Mouse (Mus musculus) heart, embryonic 10.5 days (tissue): Measurements from ENCODE around the gene Neurl4. TPM values are rescaled to one million over a fixed set of nuclear protein-coding genes. Genes with fewer than 3 reads are reported as not detected.
"Not testable (repeated sequence)": the region's sequence is repeated elsewhere in the genome, so short reads cannot be mapped to it uniquely, and the experiment has no call there.

ENCODE experiments used
- DNase-seq: peaks from one replicate; pipeline ENCODE4 v3.0.0-alpha.2; 2017; ENCODE audit warnings: low spot score
- H3K27ac ChIP-seq: fragments of 300-500 bp; sonication (generic); 2 replicates; pipeline ENCODE4 v1.5.1; 2016; ENCODE audit warnings: mild to moderate bottlenecking
- H3K27me3 ChIP-seq: fragments of 300-500 bp; sonication (generic); 2 replicates; pipeline ENCODE4 v1.6.1; 2016; ENCODE audit warnings: mild to moderate bottlenecking; ENCODE audit not compliant: poor library complexity, insufficient read depth, severe bottlenecking
- H3K36me3 ChIP-seq: fragments of 300-500 bp; sonication (generic); 2 replicates; pipeline ENCODE4 v1.6.1; 2016; ENCODE audit warnings: mild to moderate bottlenecking, moderate library complexity
- H3K4me1 ChIP-seq: fragments of 300-500 bp; sonication (generic); 2 replicates; pipeline ENCODE4 v1.6.1; 2016; ENCODE audit warnings: mild to moderate bottlenecking
- H3K4me3 ChIP-seq: fragments of 300-500 bp; sonication (generic); 2 replicates; pipeline ENCODE4 v1.5.1; 2016; ENCODE audit warnings: mild to moderate bottlenecking, moderate library complexity
- H3K9me3 ChIP-seq: fragments of 300-500 bp; sonication (generic); 2 replicates; pipeline ENCODE4 v1.6.1; 2016; ENCODE audit warnings: mild to moderate bottlenecking, moderate library complexity
- WGBS: fragments of 180-500 bp; shearing (Covaris S2); methylation state at CpG from one replicate; pipeline ENCODE4 v1.1.7; 2016; 5-methylcytosine and 5-hydroxymethylcytosine counted together
- polyA plus RNA-seq: library from polyadenylated mRNA; unstranded; fragments of >200 nt; fragmentation: Nextera tagmentation; extraction: Ambion mirVana; gene quantifications from 2 replicates; pipeline ENCODE4 v1.2.1, GENCODE M21; 2016

The Neurl4 gene
- polyA plus RNA-seq, 1 experiment from 2014 or later: 12.7 TPM

DNA sequence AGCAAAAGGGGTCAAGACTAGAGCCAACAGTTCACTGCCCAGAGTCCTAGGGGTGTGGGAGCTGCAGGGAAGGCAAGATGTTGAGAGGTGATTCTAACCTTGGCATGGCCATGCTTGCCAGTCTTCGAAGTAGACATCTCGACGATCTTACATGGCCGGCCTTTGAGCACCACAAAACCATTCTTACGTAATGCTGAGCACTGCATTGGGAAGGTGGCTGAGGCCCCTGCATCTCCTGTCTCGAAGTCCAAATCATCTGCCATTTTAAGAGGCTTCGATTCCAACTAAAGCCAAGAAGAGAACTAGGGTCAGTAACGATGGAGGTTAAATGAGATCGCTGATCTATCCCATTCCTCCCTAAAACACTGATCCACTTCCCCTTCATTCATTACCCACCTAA is 18.2 kb downstream of the Neurl4 start:
- WGBS: 82% methylated on average over 9 of the region's 9 CpGs
- Histone ChIP-seq H3K27me3 (no peaks in the 10 kb centered on the region), H3K27ac (peak overlapping the region; percentile 97), H3K4me1 (peaks cover 50% of the 10 kb centered on the region), H3K9me3 (no peaks in the 10 kb centered on the region), H3K36me3 (peaks cover 50% of the 10 kb centered on the region), H3K4me3 (peak overlapping the region; percentile 85)
- peak; percentile 73 for DNase-seq

DNA sequence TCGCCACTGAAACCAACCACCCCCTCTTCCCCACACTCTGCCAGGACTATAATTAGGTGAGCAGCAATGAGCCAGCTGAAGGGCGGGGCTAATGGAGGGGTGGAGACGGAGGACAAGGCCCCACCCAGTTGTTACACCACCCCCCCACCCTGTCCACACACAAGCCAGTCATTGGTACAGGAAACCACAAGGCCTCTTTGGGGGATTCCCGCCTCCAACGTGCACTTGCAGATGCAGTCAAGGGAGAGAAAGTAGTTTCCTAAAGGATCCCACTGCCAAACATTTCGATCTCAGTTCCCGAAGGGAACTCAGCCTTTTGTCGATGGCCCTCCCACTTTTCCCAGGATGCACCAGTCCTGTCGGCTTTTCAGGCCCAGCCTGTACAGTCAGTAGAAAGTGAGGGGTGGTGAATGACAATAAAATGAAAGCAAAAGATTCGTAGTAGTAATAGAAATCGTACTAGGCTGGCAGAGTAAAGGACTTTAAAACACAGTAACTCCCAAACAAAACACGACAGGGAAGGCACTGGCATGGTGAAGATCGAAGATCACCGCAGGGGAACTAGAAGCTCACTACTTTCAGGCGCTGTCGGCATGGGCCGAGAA is 18.9 kb downstream of the Neurl4 start:
- Histone ChIP-seq H3K4me1 (peaks cover 43% of the 10 kb centered on the region), H3K27me3 (no peaks in the 10 kb centered on the region), H3K27ac (peak overlapping the region; percentile 97), H3K4me3 (peak overlapping the region; percentile 85), H3K9me3 (no peaks in the 10 kb centered on the region), H3K36me3 (peaks cover 49% of the 10 kb centered on the region)
- WGBS: under 1% methylated on average over 17 of the region's 17 CpGs
- DNase-seq: peak; percentile 95

DNA sequence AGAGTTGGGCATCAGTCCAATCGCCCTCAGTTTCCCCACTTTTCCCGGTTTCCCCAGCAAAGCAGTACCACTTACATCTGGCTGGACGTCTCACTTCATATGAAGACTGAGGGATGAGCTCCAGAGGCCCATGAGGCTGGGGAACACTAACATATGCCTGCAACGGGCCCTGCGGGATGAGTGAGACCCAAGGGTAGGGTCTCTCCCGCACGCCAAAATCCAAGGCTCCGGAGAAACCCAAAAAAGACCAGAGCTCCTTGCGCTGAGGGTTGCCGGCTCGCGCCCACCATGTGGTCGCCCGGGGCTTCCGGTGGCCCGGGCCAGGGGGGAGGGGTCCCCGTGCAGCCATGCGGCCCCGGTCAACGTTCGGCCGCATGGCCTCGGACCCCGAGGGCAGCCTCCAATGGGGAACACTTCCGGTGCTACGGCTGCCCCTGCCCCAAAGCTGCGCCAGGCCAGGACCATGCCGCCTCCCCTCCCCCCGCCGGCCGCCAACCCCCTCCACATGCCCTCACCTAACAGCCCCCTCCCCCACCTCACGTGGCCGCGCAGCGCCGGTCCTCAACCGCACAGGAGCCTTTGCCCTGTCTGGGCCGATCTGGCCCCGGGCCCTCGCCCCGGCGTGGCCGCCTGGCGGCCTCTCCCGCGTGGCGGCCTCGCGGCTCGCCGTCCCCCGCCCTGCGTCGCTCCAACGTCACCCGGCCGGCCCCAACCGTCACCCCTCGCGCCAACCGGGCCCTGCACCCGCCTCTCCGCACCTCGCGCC is 19.6 kb downstream of the Neurl4 start:
- Histone ChIP-seq H3K27me3 (no peaks in the 10 kb centered on the region), H3K9me3 (no peaks in the 10 kb centered on the region), H3K27ac (peak overlapping the region; percentile 97), H3K36me3 (peaks cover 42% of the 10 kb centered on the region), H3K4me3 (peak overlapping the region; percentile 85), H3K4me1 (peaks cover 36% of the 10 kb centered on the region)
- WGBS: under 1% methylated on average over 64 of the region's 65 CpGs
- DNase-seq: peak; percentile 79

DNA sequence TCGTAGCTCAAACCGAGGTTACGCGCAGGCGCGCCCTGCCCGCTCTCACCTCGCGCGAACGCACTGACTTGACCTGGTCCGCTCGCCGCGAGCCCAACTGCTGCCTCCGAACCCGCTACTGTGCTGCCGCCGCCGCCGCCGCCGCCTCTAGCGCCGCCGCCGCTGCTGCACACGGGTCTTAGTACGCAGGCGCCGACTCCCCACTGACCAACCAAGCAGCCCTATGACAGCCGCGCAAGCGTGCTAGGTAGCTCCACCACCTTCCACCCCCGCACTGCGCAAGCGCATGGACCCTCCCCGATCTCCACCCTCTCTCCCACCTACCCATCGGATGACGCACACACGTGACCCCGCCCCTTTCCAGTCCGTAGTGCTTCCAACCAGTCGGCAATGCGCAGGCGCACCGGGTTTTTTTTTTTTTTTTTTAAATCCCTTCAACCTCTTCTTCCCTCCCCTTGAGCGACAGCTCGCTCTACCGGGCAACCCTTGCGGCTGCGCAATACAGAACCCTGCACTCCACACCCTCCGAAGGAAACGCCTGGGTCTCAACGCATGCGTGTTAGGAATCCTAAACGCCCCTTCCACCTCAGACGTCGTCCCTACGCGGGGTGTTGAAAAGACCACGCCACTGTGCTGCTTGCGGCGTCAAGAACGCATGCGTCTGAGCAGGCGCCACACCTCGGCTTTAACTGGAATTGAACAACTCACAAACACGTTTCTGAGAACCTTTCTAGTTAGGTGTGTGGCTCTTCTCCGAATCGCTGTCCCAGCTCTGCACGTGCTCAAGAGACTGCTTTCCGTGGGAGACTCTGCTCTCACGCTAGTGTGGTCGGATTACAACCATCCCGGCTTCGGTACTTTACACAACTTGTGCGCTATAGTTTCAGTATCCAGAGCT is 20.5 kb downstream of the Neurl4 start, which contains the start of gene Eif5a:
Gene Eif5a, minus strand, starts transcription at position 845 of the 898 bp plus-strand sequence.
- peaks cover 33% of the 10 kb centered on the region for H3K36me3 ChIP-seq
- no peaks in the 10 kb centered on the region for H3K27me3 ChIP-seq
- peaks cover 27% of the 10 kb centered on the region for H3K4me1 ChIP-seq
- WGBS: under 1% methylated on average over 78 of the region's 78 CpGs
- H3K9me3 ChIP-seq: no peaks in the 10 kb centered on the region
- peak within 1 kb of the TSS; percentile 85 for H3K4me3 ChIP-seq
- peak within 1 kb of the TSS; percentile 97 for H3K27ac ChIP-seq
- DNase-seq: peak; percentile 100

DNA sequence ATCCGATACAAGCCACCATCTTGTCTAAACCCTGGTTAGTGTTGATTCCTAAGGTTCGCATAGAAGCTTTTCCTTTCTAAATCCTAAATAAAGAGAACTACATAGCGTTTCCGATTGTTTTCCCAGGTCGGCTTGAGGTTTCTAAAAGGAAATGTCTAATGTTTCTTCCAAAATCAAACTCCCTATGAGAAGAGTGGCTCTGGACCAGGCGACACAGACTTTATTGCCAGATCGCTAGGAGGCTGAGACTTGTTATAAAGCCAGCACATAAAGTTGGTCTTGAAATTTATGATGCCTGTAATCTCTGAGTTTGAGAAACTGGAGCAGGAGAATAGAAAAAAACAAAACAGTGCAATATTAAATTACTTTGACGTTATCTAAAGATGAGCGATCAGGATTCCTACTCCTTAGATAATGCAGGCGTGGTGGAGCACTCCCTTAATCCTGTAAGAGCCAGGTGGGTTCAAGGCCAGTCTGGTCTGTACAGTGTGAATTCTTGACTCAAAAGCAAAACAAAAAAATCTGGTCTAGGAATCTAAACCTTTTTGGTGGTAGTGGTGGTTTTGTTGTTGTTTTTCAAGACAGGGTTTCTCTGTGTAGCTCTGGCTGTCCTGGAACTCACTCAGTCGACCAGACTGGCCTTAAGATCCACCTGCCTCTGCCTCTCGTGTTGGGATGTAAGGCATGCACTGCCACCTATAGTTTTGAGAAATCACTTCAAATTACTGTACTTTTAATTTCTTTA is 21.3 kb downstream of the Neurl4 start:
- H3K9me3 ChIP-seq: no peaks in the 10 kb centered on the region

DNA sequence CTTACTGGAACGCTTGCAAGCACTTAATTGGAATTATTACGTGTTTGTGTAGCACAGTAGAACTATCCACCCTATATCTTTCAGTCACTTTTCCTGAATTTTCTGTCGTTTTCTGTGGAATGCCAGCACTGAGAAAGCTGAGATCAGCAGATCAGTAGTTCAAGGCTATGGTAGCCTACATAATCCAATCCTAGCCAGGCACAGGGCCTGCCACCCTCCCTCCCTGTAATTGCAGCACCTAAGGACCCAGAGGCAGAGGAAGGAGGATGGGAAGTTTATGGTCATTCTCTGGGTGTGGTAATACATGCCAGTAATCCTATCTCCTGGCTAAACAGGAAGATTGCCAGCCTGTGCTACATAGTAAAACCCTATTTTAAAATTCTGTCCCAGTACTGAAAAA is 21.9 kb downstream of the Neurl4 start:
- WGBS: 69% methylated on average over 3 of the region's 3 CpGs
- Histone ChIP-seq H3K27ac (peak overlapping the region; percentile 97; the same call in 1 of the 2 replicates), H3K36me3 (peaks cover 19% of the 10 kb centered on the region), H3K27me3 (no peaks in the 10 kb centered on the region), H3K9me3 (no peaks in the 10 kb centered on the region), H3K4me3 (peak overlapping the region; percentile 85), H3K4me1 (peaks cover 17% of the 10 kb centered on the region)
- no peak for DNase-seq

More for the DNA sequence above, 21.3 kb downstream of the Neurl4 start:
- Histone ChIP-seq H3K4me1 (peaks cover 19% of the 10 kb centered on the region), H3K27me3 (no peaks in the 10 kb centered on the region), H3K36me3 (peaks cover 25% of the 10 kb centered on the region), H3K27ac (peak overlapping the region; percentile 97), H3K4me3 (peak overlapping the region; percentile 85)
- 6% methylated on average over 12 of the region's 12 CpGs for WGBS
- DNase-seq: no peak

DNA sequence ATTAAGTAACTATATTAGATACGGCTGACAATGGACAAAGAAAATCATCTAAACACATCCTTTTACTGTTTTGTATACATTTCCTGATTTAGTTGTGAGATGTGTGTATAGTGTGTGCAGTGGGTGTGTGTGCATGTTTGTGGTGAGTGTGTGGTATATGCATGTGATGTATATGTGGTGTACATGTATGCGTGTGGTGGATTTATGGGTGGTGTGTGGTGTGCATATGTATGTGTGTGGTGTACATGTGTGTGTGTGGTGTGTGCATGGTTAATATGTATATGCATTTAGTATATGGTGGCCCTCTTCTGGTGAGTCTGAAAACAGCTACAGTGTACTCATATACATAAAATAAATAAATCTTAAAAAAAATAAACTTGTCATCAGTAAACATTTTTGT is 26.6 kb downstream of the Neurl4 start:
- H3K36me3 ChIP-seq: no peaks in the 10 kb centered on the region
- 92% methylated on average over 2 of the region's 2 CpGs for WGBS
- H3K27ac ChIP-seq: no peak overlapping the region
- no peak overlapping the region for H3K4me3 ChIP-seq
- H3K9me3 ChIP-seq: no peaks in the 10 kb centered on the region
- 0 out of 2 replicates have a peak, but pooled peaks cover under 1% of the 10 kb centered on the region for H3K4me1 ChIP-seq
- H3K27me3 ChIP-seq: no peaks in the 10 kb centered on the region
- no peak for DNase-seq

DNA sequence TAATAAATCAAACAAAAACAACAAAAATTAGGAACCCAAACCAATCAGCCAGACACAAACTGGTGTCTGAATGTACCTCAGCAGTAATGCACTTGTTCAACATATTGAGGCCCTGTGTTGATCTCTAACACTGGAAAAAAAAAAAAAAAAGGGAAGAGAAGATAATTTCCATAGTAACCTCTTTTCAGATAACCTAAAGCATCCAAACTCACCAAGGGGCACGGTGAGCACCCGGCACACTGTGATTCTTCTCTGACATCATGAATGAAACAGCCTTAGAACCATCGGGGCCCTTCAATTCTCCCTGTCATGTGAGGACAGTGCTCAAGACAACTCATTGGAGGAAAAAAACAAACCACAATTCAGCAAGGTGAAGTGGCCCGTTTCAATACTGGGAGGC is 28.8 kb downstream of the Neurl4 start:
- DNase-seq: no peak
- Histone ChIP-seq H3K27me3 (peaks cover under 1% of the 10 kb centered on the region; the same call in 1 of the 2 replicates), H3K4me3 (no peak overlapping the region), H3K36me3 (no peaks in the 10 kb centered on the region), H3K4me1 (peaks cover 7% of the 10 kb centered on the region; the same call in 1 of the 2 replicates), H3K27ac (no peak overlapping the region), H3K9me3 (no peaks in the 10 kb centered on the region)
- WGBS: 19% methylated on average over 4 of the region's 4 CpGs

DNA sequence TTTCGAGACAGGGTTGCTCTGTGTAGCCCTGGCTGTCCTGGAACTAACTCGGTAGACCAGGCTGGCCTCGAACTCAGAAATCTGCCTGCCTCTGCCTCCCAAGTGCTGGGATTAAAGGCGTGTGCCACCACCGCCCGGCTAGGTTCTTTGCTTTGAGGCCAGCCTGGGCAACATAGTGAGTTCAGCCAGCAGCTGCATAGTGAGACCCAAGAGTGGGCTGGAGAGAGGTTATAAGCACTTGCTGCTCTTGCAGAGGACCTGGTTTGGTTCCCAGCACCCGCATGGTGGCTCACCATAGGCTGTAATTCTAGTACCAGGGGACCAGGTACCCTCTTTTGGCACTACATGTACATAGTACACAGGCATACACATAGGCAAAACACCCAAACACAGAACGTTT is 29.3 kb downstream of the Neurl4 start:
- not testable (repeated sequence) for H3K27me3 ChIP-seq, DNase-seq, H3K4me3 ChIP-seq, H3K27ac ChIP-seq, H3K36me3 ChIP-seq, H3K4me1 ChIP-seq, H3K9me3 ChIP-seq
- WGBS: 81% methylated on average over 8 of the region's 8 CpGs

DNA sequence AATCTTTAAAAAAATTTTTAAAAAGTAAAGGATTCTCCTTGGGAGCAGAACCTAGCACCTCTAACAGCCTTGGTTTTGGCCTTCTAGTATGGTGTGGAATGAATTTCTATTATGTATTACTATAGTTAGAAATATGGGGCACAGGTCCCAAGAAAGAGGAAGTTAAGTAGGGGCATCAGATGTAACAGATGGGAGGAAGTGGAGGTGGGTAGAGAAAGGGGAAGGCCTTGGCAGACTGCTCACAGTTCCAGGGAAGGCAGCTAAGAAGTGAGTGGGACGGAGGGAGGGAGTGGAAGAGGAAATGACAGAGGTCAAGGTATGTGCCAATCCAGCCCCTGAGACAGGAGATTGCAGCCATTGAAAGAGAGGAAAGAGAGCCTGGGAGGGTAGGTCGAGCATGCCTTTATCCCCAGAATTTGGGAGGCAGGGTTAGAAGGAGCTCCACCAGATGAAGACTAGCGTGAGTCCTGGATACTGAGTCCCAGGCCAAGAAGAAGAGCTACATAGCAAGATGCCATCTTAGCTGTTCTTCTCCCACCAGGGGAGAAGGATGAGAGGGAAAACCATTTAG is 30.2 kb downstream of the Neurl4 start:
- WGBS: 60% methylated on average over 3 of the region's 3 CpGs
- Histone ChIP-seq H3K27ac (no peak overlapping the region), H3K4me1 (peaks cover 17% of the 10 kb centered on the region), H3K36me3 (no peaks in the 10 kb centered on the region), H3K27me3 (peaks cover 12% of the 10 kb centered on the region), H3K9me3 (no peaks in the 10 kb centered on the region), H3K4me3 (no peak overlapping the region)
- DNase-seq: no peak

DNA sequence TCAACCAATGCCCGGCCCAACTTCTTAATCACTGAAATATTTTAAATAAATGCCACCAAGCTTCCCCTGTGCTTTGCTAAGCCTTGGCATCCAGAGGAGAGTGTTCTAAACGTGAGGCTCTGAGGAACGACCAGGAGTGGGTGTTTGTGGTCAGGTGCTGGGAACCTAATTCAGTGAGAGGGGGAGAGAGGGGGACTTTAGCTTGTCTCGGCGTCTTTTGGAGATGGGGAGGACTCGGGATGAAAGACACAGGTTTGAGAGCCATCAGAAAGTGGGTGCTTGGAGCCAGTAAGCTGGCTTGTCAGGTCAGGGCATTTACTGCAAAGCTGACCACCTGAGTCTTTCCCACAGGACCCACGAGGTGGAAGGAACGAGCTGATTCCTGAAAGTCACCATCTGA is 30.9 kb downstream of the Neurl4 start:
- H3K36me3 ChIP-seq: no peaks in the 10 kb centered on the region
- WGBS: 66% methylated on average over 8 of the region's 8 CpGs

DNA sequence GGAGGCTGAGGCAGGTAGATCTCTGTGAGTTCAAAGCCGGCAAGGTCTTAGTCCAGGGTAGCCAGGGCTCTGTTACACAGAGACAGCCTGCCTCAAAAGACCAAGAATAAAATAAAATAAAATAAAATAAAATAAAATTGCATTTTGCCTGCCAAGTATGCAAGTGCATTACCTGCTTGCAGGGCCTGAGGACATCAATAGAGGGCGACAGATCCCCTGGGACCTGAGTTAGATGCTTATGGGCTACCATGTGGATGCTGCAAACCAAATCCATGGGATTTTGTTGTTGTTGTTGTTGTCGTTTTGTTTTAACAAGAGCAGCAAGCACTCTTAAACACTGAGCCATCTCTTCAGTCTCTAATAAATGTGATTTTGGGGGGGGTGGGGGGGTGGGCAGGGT is 31.4 kb downstream of the Neurl4 start:
- 38% methylated on average over 3 of the region's 3 CpGs for WGBS
- H3K9me3 ChIP-seq: no peaks in the 10 kb centered on the region
- H3K4me1 ChIP-seq: peaks cover 28% of the 10 kb centered on the region

More for the DNA sequence above, 30.9 kb downstream of the Neurl4 start:
- no peak overlapping the region for H3K27ac ChIP-seq
- peaks cover 23% of the 10 kb centered on the region for H3K4me1 ChIP-seq
- H3K9me3 ChIP-seq: no peaks in the 10 kb centered on the region
- DNase-seq: no peak
- no peak overlapping the region for H3K4me3 ChIP-seq
- H3K27me3 ChIP-seq: peaks cover 19% of the 10 kb centered on the region

More for the DNA sequence above, 31.4 kb downstream of the Neurl4 start:
- Histone ChIP-seq H3K36me3 (no peaks in the 10 kb centered on the region), H3K27ac (no peak overlapping the region), H3K4me3 (no peak overlapping the region), H3K27me3 (peaks cover 24% of the 10 kb centered on the region)
- DNase-seq: no peak
